Mouse (Mus musculus) C2C12 (cell line): ENCODE measurements around the gene Btbd18. TPM values are rescaled to one million over a fixed set of nuclear protein-coding genes. Genes with fewer than 3 reads are reported as not detected.

Experiments used
- H3K27me3 ChIP-seq: one replicate; pipeline ENCODE4 v1.6.1; 2011; ENCODE audit not compliant: control insufficient read depth, insufficient read depth, insufficient read length
- H3K36me3 ChIP-seq: one replicate; pipeline ENCODE4 v1.6.1; 2011; ENCODE audit not compliant: control insufficient read depth, insufficient read depth
- H3K4me3 ChIP-seq: one replicate; pipeline ENCODE4 v1.5.1; 2011; ENCODE audit warnings: mild to moderate bottlenecking, control low read depth; ENCODE audit not compliant: poor library complexity, insufficient read depth, severe bottlenecking
- H3K79me2 ChIP-seq: one replicate; pipeline ENCODE4 v1.6.1; 2011; ENCODE audit not compliant: control insufficient read depth, insufficient read depth
- H3K79me3 ChIP-seq: one replicate; pipeline ENCODE4 v1.6.1; 2011; ENCODE audit warnings: low read depth, control low read depth
- H3ac ChIP-seq: one replicate; pipeline ENCODE3; 2011; ENCODE audit warnings: low read depth; ENCODE audit not compliant: control insufficient read depth, insufficient read length
- CEBPB ChIP-seq: IDR thresholded peaks from one replicate; pipeline ENCODE4 v1.6.1; 2011; ENCODE audit warnings: low read depth, mild to moderate bottlenecking, control low read depth, moderate library complexity
- CTCF ChIP-seq: IDR thresholded peaks from one replicate; pipeline ENCODE4 v1.5.1; 2011; ENCODE audit not compliant: control insufficient read depth, insufficient read depth, insufficient read length
- FOSL1 ChIP-seq: IDR thresholded peaks from one replicate; pipeline ENCODE4 v1.8.0; 2011; ENCODE audit warnings: mild to moderate bottlenecking, low read length; ENCODE audit not compliant: poor library complexity, insufficient read depth, severe bottlenecking
- MAX ChIP-seq: IDR thresholded peaks from one replicate; pipeline ENCODE4 v1.6.1; 2011; ENCODE audit warnings: mild to moderate bottlenecking, control low read depth
- MYOD1 ChIP-seq: IDR thresholded peaks from one replicate; pipeline ENCODE4 v1.6.1; 2011; ENCODE audit warnings: low read depth; ENCODE audit not compliant: control insufficient read depth, insufficient read length
- MYOG ChIP-seq: IDR thresholded peaks from one replicate; pipeline ENCODE4 v1.6.1; 2011; ENCODE audit not compliant: control insufficient read depth, insufficient read length; ENCODE audit errors: extremely low read depth
- USF1 ChIP-seq: IDR thresholded peaks from one replicate; pipeline ENCODE4 v1.6.1; 2011; ENCODE audit warnings: low read depth, mild to moderate bottlenecking, control low read depth, moderate library complexity
- polyA plus RNA-seq: library from polyadenylated mRNA; unstranded; fragments of >200 nt; fragmentation: generic; extraction: Trizol; gene quantifications from one replicate; pipeline ENCODE4 v1.2.1, GENCODE M21; 2012; ENCODE audit warnings: missing spikeins

The Btbd18 gene
- polyA plus RNA-seq, 1 experiment, result 0.08 TPM

GRCm38 (mm10) chr2:84650464-84651195 lies 8.2 kb upstream of the Btbd18 start, which contains the start of gene Ctnnd1:
TSS of gene Ctnnd1 (minus strand) at chr2:84650765.
- H3K27me3 ChIP-seq, result no peaks in the 10 kb centered on the region
- H3ac ChIP-seq, result peak within 1 kb of the TSS; percentile 80
- H3K36me3 ChIP-seq, result peaks cover 12% of the 10 kb centered on the region
- peaks cover 47% of the 10 kb centered on the region for H3K79me3 ChIP-seq
- H3K4me3 ChIP-seq, result peak within 1 kb of the TSS; percentile 84
- no peak for TF ChIP-seq FOSL1
- no peak for TF ChIP-seq MYOG
- no peak for TF ChIP-seq MYOD1
- TF ChIP-seq MAX, result no peak
- no peak for TF ChIP-seq CTCF
- no peak for TF ChIP-seq USF1
- TF ChIP-seq CEBPB, result no peak
- peaks cover 53% of the 10 kb centered on the region for H3K79me2 ChIP-seq

- TF ChIP-seq MYOD1 (no peak), MAX (no peak), CTCF (no peak), MYOG (no peak), USF1 (no peak), FOSL1 (no peak), CEBPB (no peak)
- H3K79me2 ChIP-seq, result peaks cover 26% of the 10 kb centered on the region
These were observed 5.5 kb upstream of the Btbd18 start for GRCm38 (mm10) chr2:84653354-84653753.

DNA sequence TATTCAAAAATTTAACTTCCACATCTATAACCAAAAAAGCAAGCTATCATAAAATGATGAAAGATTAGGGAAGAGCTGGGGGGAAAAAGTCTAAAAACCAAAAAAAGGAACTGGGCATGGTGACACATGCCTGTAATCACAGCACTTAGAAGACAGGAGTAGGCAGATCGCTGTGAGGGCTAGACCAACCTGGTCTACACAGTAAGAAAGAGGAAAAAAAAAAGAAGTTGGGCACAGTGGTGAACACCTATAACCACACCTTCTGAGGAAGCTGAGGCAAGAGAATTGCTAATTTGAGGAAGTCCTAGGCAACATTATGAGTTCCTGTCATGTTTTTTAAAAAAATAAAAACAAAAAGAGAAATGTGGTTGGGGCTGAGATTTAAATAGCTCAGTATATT lies 3.0 kb upstream of the Btbd18 start:
- no peaks in the 10 kb centered on the region for H3K36me3 ChIP-seq
- H3K4me3 ChIP-seq, result no peak overlapping the region
- TF ChIP-seq MAX (no peak), CTCF (no peak), CEBPB (no peak), MYOD1 (no peak), FOSL1 (no peak), MYOG (no peak), USF1 (no peak)
- no peak overlapping the region for H3ac ChIP-seq
- H3K79me2 ChIP-seq, result peaks cover 4% of the 10 kb centered on the region
- H3K79me3 ChIP-seq, result no peaks in the 10 kb centered on the region
- H3K27me3 ChIP-seq, result no peaks in the 10 kb centered on the region

More at GRCm38 (mm10) chr2:84653354-84653753, 5.5 kb upstream of the Btbd18 start:
- no peak overlapping the region for H3ac ChIP-seq
- H3K4me3 ChIP-seq, result no peak overlapping the region
- no peaks in the 10 kb centered on the region for H3K27me3 ChIP-seq
- peaks cover 20% of the 10 kb centered on the region for H3K79me3 ChIP-seq
- no peaks in the 10 kb centered on the region for H3K36me3 ChIP-seq

DNA sequence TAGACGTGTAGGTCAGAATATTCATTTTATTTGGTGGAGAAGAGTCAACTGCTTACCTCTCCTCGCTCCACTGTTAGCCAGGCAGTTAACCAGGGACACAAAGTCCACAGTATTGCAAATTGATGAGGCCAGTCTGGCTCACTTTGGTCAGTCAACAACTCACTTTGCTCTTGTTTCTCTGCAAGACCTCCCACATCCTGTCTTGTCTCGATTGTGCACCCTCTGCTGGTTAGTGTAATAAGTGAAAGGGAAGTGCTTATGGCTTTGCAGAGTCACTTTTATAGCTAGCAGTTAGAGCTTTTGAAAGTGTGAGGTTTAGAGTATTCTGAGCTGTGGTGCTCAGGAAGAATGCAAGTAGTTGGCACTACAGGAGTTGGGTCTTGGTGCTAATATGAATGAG lies 1.4 kb downstream of the Btbd18 start:
- no peaks in the 10 kb centered on the region for H3K79me2 ChIP-seq
- no peak overlapping the region for H3K4me3 ChIP-seq
- no peaks in the 10 kb centered on the region for H3K36me3 ChIP-seq
- TF ChIP-seq USF1, result no peak
- no peak for TF ChIP-seq MYOD1
- no peak for TF ChIP-seq CEBPB
- peak; percentile 32 for TF ChIP-seq CTCF
- no peaks in the 10 kb centered on the region for H3K79me3 ChIP-seq
- no peak overlapping the region for H3ac ChIP-seq
- H3K27me3 ChIP-seq, result no peaks in the 10 kb centered on the region

GRCm38 (mm10) chr2:84662866-84663265 lies 4.0 kb downstream of the Btbd18 start:
- Histone ChIP-seq H3K36me3 (peaks cover 6% of the 10 kb centered on the region), H3K27me3 (no peaks in the 10 kb centered on the region), H3K79me3 (no peaks in the 10 kb centered on the region), H3ac (no peak overlapping the region), H3K79me2 (no peaks in the 10 kb centered on the region), H3K4me3 (no peak overlapping the region)
- no peak for TF ChIP-seq MYOD1
- TF ChIP-seq CEBPB, result no peak
- TF ChIP-seq FOSL1, result no peak
- no peak for TF ChIP-seq MAX
- no peak for TF ChIP-seq MYOG
- TF ChIP-seq CTCF, result no peak
- TF ChIP-seq USF1, result no peak
